Mouse (Mus musculus): ENCODE measurements around the gene Cntnap2.
A peak's percentile ranks its signal among the peaks of the same experiment; 100 is the strongest.

Cntnap2 gene

DNA sequence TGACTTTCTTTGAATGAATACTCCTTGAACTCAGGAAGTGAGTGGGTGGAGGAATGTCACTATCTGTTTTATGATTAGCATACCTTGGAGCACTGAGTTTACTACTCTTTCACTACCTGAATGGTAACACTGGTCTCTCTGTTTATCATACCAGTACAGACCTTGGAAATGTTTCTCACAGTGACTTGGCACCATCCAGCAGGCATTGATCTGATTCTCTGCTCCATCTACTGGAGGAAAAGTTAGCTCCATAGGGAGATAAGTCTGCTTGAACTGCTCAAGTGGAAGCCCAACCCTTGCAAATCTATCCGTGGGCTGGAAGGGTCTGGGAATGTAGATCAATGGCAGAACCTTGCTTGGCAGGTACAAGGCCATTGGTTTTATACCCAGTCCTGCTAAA is 2235.3 kb downstream of the Cntnap2 start:
- no peak for DNase-seq (ENCODE audit: low spot score in 2 of 2)

DNA sequence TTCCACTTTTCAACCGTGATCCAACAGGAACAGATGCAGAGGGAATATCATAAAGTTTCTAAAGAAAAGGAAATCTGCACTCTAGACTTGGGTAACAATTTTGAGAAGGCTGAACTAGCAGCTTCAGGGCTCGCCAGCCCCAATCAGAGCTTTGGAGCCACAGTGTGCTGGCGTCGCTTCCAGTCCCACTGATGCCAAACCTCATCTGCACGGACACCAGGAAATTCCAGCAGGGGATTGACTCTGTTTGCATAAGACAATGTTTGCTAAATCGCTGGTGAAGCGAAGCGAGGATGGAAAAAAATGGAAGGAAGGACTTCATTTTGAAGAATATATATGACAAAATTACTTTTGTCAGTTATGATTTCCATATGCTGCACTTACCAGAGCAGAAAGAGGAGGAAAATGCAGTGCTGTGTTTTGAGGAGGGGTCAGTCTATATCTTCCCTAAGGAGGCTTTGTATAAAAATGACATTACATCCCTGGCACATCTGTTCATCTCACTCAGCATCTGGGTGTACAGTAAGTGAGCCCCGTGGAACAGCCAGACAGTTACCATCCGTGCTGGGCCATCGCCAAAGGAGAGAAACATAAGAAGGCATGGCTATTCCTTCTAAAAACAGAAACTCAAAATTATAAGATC is 2245.8 kb downstream of the Cntnap2 start:
- DNase-seq (ENCODE audit: low spot score in 2 of 2) = no peak

DNA sequence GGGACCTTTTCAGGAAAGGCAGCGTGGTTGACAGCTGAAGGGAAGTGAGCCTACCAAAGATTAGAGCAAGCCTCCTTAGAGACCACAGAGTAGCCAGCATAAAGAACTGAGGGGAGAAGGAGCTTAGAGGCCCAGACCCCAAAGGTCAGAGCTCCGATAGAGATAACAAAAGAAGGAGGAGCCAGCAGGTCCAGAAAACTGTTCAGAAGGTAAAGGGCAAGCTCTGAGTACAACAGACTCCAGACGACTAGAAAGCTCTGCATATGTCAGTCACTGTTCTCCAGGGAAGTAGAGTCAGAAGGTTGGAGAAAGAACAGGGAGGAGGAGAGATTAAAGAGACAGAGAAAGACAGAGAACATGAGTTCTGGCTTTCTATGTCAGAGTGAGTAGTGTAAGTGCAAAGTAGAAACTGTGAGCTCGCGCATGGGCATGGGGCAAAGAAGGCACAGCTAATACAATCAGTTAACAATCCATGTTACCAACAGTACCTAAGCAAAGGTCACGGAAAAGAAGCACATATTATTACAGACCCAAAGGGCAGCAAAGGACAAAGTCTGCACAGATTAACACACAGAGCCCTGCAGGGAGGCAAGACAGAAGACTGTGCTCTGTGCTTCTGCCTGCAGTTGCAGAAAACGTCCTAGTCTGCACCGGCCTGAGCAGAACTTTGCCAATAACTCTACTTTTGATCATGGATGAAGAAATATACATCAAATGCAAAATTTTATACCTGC is 2247.1 kb downstream of the Cntnap2 start:
- no peak for DNase-seq (ENCODE audit: low spot score in 2 of 2)

GRCm38 (mm10) chr6:47306954-47307353 is 2247.8 kb downstream of the Cntnap2 start:
- no peak for DNase-seq (ENCODE audit: low spot score in 2 of 2)

DNA sequence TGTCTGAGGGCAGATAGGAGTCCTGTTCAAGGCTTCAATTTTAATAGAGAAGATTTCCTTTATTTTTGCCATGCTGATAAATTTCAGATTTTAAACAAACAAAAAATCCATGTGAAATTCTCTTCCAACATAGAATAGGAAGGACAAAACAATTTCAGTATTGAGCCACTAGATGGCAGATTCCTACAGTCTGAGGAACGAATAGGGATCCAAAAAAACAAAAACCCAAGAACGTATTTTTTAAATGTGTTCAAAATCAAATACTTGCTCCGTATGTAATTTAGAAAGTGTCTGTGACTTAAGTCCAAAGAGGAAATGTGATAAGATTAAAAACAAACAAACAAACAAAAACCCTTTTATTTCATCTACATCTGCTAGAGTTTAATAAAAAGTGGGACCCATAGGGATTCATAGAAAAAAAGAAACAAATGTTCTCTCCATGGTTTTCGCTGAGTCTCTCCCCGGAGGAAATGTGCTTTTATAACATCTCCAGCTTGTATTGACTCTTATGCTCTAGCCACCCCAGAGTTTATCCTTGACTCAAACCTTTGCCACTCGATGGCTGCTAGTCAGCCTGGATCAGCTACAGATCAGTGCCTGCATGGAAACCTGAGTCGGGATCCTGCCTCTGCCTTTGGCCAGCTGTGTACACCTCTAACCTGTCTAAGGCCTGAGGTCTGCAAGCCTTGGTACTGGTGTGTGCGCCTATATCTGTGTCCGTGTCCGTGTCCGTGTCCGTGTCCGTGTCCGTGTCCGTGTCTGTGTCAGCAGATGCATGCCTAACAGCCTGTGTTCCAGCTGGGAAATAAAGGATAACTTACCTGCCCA is 2255.6 kb downstream of the Cntnap2 start:
- peak in 1 of 2 experiments; percentile 14 for DNase-seq (ENCODE audit: low spot score in 2 of 2)

DNA sequence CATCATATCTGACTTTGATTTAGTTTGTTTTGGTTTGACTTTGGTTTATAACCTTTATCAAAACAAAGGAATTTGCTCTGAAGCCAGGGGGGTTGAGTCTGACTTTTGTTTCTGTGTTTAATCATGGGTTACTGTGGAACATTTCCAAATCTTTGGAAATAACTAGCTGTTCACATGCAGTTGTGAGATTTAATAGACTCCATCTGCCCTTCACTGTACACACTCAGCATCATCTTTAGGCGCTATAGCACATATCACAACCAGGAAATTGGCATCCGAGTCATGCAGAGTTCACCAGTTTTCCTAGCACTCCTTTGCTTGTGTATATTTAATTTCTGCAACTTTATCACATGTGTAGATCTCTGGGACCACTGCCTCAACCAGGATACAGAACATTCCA is 2256.3 kb downstream of the Cntnap2 start:
- no peak for DNase-seq (ENCODE audit: low spot score in 2 of 2)

GRCm38 (mm10) chr6:47317253-47317652 is 2258.1 kb downstream of the Cntnap2 start:
- no peak for DNase-seq (ENCODE audit: low spot score in 2 of 2)

DNA sequence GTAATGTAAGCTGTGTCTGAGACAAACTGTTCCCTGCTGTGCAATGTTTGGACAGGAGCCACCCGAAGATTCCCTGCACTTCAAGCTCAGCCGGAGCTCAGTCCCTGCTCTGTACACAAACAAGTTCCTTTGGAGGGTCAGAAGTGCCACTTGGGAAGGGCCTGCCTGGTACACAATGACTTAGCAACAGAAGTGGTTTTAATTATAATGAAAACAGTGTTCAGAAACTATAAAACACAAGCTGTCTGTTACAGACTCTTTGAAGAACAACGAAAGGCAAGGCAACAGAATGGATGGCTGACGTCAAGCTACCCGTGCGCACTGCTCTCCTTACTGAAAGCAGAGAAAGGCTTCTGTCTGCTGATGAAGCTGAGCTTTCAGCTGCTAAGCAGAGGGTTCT is 2259.5 kb downstream of the Cntnap2 start:
- no peak for DNase-seq (ENCODE audit: low spot score in 2 of 2)

DNA sequence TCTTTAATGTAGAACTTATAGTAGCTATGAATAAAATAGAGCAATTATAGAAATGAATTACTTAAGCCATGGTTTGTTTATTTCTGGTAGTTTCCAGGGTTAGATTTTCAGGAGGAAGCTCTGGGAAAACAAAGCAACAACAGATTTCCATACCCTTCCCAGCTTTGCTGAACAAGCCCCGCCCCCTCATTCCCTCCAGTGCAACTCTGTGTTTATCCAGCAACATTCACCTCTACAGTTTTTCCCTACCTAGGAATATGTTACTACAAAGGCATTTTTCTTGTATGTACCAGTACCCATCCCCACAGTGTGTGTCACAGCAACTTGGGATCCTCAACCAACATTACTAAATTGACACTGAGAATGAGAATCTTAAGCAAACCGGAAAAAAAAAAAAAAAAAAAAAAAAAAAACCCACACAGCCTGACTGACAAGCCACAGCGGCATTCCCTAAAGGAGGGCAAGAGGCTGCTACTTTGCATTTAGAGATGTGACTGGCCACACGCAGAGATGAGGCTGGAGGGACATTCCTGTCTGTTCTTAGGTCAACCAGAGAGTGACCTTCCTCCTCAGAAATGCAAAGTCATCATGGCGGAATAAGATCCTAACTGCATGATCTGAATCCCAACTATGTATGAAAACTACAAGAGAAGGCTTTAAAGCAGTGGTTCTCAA is 2260.3 kb downstream of the Cntnap2 start:
- DNase-seq (ENCODE audit: low spot score in 2 of 2) = no peak

DNA sequence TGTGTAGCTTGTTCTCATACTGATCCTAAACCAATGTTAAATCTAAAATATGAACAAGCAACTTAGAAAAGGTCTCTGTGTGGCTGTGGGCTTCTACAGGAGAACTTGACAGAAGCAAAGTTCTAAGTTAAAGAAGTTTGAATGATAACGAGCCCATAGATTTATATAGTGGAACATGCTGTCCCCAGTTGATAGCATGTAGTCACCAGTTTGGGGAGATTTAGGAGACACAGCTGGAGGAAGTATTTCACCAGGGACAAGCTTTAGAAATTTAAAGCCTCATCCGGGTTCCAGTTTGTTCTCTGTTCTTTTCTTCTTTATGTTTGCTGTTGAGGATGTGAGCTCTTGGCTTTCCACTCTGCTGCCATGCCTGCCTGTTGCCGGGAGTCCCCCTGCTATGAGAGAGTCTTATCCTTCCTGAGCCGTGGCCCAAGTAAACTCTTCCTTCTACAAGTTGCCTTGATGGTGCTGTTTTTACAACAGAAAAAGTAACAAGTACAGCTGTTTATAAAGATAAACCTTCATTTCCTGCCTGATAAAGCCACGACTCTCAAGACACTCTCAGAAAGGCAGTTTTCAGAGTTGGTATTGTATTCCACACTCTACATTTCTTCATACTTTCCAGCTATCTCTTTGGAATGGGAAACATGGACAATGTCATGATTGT is 2264.1 kb downstream of the Cntnap2 start:
- no peak for DNase-seq (ENCODE audit: low spot score in 2 of 2)

- no peak for DNase-seq (ENCODE audit: low spot score in 2 of 2)
Observed at GRCm38 (mm10) chr6:47323886-47324285, 2264.7 kb downstream of the Cntnap2 start.

- no peak for DNase-seq (ENCODE audit: low spot score in 2 of 2)
Observed at GRCm38 (mm10) chr6:47328281-47328680, 2269.1 kb downstream of the Cntnap2 start.

DNA sequence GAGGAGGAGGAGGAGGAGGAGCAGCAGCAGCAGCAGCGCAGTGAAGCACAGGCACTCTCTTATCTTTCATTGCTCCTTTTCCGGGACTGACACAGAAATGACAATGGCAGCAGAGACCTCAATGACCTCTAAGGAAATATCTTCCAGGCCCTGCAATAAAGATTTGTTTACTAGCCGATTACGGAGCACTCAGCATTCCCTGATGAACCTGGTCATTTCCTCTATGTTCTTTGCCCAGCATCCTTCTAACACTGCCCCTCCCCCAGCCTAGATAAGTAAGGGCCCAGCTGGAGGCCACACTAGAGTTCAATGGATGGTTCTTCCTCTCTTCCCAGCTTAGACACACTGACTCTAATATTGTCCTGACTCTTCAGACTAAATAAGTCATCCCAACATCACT is 2270.1 kb downstream of the Cntnap2 start:
- no peak for DNase-seq (ENCODE audit: low spot score in 2 of 2)

- DNase-seq (ENCODE audit: low spot score in 2 of 2) = no peak
Observed at GRCm38 (mm10) chr6:47333016-47333415, 2273.9 kb downstream of the Cntnap2 start.

DNA sequence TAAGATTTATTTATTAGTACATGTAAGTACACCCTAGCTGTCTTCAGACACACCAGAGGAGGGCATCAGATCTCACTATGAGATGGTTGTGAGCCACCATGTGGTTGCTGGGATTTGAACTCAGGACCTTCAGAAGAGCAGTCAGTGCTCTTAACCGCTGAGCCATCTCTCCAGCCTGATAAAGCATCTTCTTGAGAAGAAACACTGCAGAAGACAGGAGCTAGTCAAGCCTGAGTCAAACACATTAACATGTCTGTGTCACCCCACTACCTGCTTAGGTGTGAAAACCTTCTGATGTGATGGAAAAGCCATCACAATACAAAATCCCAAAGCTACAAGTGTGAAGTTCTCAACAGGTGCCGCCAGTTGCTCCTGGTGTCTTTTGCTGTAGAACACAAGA is 2275.2 kb downstream of the Cntnap2 start:
- no peak for DNase-seq (ENCODE audit: low spot score in 2 of 2)

DNA sequence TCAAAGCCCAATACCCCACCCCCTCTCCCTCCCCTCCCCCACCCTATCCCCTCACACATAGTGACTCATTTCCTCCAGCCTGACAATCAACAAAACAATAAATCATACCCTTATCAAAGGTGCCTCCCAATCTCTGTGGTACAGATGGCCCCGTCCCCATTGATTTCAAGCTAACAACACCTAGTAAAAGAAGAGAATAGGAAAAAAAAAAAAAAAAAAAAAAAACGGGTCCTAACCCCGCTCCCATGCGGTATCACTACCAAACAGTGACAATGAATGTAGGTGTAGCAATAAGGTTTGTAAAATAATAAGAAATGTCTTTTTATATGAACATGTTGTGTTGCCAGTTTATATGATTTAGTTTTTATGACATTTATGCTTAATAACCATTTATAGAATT is 2278.1 kb downstream of the Cntnap2 start:
- DNase-seq (ENCODE audit: low spot score in 2 of 2) = no peak

GRCm38 (mm10) chr6:47338113-47338512 is 2279.0 kb downstream of the Cntnap2 start:
- DNase-seq (ENCODE audit: low spot score in 2 of 2) = no peak

- no peak for DNase-seq (ENCODE audit: low spot score in 2 of 2)
Observed at GRCm38 (mm10) chr6:47340813-47341502, 2281.8 kb downstream of the Cntnap2 start.

DNA sequence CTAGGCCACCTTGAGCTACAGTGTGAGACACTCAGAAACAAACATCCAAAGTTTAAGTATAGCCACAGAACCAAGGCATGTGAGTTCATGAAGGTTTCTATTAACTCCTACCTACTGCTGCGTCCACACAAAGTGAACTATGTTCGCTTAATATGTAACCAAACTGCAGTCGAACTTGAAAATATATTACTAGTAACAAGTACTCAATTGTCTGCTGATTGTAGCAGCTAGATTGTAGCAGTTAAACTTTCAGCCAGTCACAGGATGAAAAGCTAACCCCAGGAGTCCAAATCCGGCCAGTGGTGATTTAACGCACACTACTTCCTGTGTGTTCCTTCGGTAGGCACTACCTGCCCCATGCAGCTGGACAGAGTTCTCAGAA is 2282.3 kb downstream of the Cntnap2 start:
- DNase-seq (ENCODE audit: low spot score in 2 of 2) = no peak

DNA sequence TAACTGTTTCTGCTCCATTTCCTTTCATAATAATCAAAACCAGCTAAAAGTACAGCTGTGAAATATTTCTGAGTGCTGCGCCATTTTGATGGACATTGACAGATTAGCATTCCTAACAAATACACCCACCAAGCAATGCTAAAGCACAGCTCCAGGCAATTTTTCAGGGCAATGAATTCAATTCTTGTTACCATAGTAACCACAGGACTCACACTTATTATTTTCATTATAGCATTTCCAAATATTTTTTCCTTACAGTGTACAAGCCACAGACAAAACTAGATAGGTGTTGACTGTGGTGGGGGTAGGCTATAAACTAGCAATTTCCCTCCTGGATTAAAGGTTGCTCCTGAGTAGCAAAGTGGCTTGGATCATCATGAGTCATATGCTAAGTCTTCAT is 2284.1 kb downstream of the Cntnap2 start:
- DNase-seq (ENCODE audit: low spot score in 2 of 2) = no peak

GRCm38 (mm10) chr6:47344696-47345095 is 2285.5 kb downstream of the Cntnap2 start:
- DNase-seq (ENCODE audit: low spot score in 2 of 2) = no peak
